Comparison of ENCODE assay signal across 8 mouse cellular contexts in genomic region chr5:73130984-73131383, GRCm38 (mm10).
DNase-seq lines count a peak whose midpoint lies in the region; ATAC-seq lines count a peak whose summit lies in the region.

No protein-coding gene starts in this region.

- H3K27ac ChIP-seq in heart, embryonic 11.5 days (ENCODE audit: low read depth, low read length): no peak overlapping the region
- H3K27ac ChIP-seq in heart, embryonic 13.5 days (replicated peaks): 0 out of 2 replicates have a peak overlapping the region, but pooled peaks have one; percentile 39
- H3K27ac ChIP-seq in midbrain, embryonic 11.5 days (ENCODE audit: low read depth, low read length): no peak overlapping the region

- H3K27me3 ChIP-seq in heart, embryonic 11.5 days (ENCODE audit: control insufficient read depth, insufficient read depth, low read length): no peaks in the 10 kb centered on the region
- H3K27me3 ChIP-seq in heart, embryonic 13.5 days (replicated peaks): no peaks in the 10 kb centered on the region
- no peaks in the 10 kb centered on the region for H3K27me3 ChIP-seq in midbrain, embryonic 11.5 days (ENCODE audit: control insufficient read depth, insufficient read depth, low read length)

- H3K36me3 ChIP-seq in heart, embryonic 11.5 days (ENCODE audit: control insufficient read depth, insufficient read depth, low read length): peaks cover 2% of the 10 kb centered on the region; the same call in 1 of the 2 replicates
- peaks cover 51% of the 10 kb centered on the region for H3K36me3 ChIP-seq in heart, embryonic 13.5 days
- H3K36me3 ChIP-seq in midbrain, embryonic 11.5 days (ENCODE audit: control insufficient read depth, insufficient read depth, low read length): no peaks in the 10 kb centered on the region

- no peak for ATAC-seq in heart, embryonic 11.5 days (replicated peaks; ENCODE audit: insufficient number of reproducible peaks, low FRiP score, low TSS enrichment)
- ATAC-seq in heart, embryonic 13.5 days (ENCODE audit: extremely low read depth, insufficient number of reproducible peaks, low FRiP score, low TSS enrichment): no peak
- ATAC-seq in midbrain, embryonic 11.5 days (ENCODE audit: low FRiP score): no peak

- H3K9ac ChIP-seq in heart, embryonic 11.5 days (ENCODE audit: low read depth, low read length): no peak overlapping the region
- H3K9ac ChIP-seq in heart, embryonic 13.5 days: no peak overlapping the region
- no peak overlapping the region for H3K9ac ChIP-seq in midbrain, embryonic 11.5 days (ENCODE audit: low read length)

- H3K4me3 ChIP-seq in heart, embryonic 11.5 days (ENCODE audit: low read depth, low read length): no peak overlapping the region
- no peak overlapping the region for H3K4me3 ChIP-seq in heart, embryonic 13.5 days
- no peak overlapping the region for H3K4me3 ChIP-seq in midbrain, embryonic 11.5 days (ENCODE audit: low read depth, low read length)

- H3K9me3 ChIP-seq in heart, embryonic 11.5 days (replicated peaks; ENCODE audit: control insufficient read depth, low read length): no peaks in the 10 kb centered on the region
- H3K9me3 ChIP-seq in heart, embryonic 13.5 days: no peaks in the 10 kb centered on the region
- no peaks in the 10 kb centered on the region for H3K9me3 ChIP-seq in midbrain, embryonic 11.5 days (ENCODE audit: control insufficient read depth, low read length)

- no peaks in the 10 kb centered on the region for H3K4me1 ChIP-seq in heart, embryonic 11.5 days (ENCODE audit: control insufficient read depth, insufficient read depth, low read length)
- H3K4me1 ChIP-seq in heart, embryonic 13.5 days: peaks cover 14% of the 10 kb centered on the region
- no peaks in the 10 kb centered on the region for H3K4me1 ChIP-seq in midbrain, embryonic 11.5 days (ENCODE audit: control insufficient read depth, insufficient read depth, low read length)

- DNase-seq in heart, adult 18-20 months: peak; percentile 37 to 58
- peak; percentile 69 for DNase-seq in ovary, postnatal 36 days (ENCODE audit: low spot score)
- no peak for DNase-seq in ovary, postnatal 14 days (ENCODE audit: low spot score)
- DNase-seq in kidney, postnatal 36 days: peak; percentile 27 to 34
- no peak for DNase-seq in thymus, postnatal 0 days (ENCODE audit: low spot score)
- DNase-seq in midbrain, embryonic 11.5 days (ENCODE audit: low spot score, missing footprints): no peak

- WGBS in heart, embryonic 11.5 days (ENCODE audit: insufficient replicate concordance): 83% methylated on average over 6 of the region's 6 CpGs
- WGBS in heart, embryonic 13.5 days: 61% methylated on average over 6 of the region's 6 CpGs
- WGBS in midbrain, embryonic 11.5 days: 95% methylated on average over 6 of the region's 6 CpGs

- no peak overlapping the region for H3K4me2 ChIP-seq in heart, embryonic 11.5 days
- no peak overlapping the region for H3K4me2 ChIP-seq in heart, embryonic 13.5 days
- no peak overlapping the region for H3K4me2 ChIP-seq in midbrain, embryonic 11.5 days

Comparison
In these comparisons a context has a peak if more than half of its experiments do, and no peak if none do; other contexts are left out.
1. DNase-seq: peak in heart, adult 18-20 months (2 of 2), ovary, postnatal 36 days (single experiment) and kidney, postnatal 36 days (2 of 2); none in ovary, postnatal 14 days (single experiment), thymus, postnatal 0 days (single experiment) and midbrain, embryonic 11.5 days (single experiment).